Mouse (Mus musculus) cerebellum, adult 11 months (tissue): ENCODE results near the gene 3110009E18Rik.
A peak's percentile ranks its signal among the peaks of the same experiment; 100 is the strongest.

Experiments used
- DNase-seq: peaks from one replicate; pipeline ENCODE4 v3.0.0; 2022

The 3110009E18Rik gene

GRCm38 (mm10) chr1:120146994-120147393, 26.0 kb downstream of the 3110009E18Rik start:
- DNase-seq, result no peak

DNA sequence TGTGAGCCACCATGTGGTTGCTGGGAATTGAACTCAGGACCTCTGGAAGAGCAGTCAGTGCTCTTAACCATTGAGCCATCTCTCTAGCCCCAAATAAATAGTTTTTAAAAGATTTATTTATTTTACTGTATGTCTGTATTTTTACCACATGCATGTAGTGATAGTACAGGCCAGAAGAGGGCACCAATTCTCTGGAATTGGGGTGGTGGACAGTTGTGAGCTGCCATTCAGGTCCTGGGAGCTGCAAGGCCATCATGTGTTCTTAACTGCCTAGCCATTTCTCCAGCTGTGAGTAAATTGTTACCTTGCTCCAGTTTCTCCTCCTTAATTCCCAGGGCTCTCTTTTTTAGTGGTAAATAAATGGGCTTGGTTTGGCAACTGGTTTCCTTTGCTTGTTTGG, 33.2 kb downstream of the 3110009E18Rik start:
- DNase-seq, result no peak

DNA sequence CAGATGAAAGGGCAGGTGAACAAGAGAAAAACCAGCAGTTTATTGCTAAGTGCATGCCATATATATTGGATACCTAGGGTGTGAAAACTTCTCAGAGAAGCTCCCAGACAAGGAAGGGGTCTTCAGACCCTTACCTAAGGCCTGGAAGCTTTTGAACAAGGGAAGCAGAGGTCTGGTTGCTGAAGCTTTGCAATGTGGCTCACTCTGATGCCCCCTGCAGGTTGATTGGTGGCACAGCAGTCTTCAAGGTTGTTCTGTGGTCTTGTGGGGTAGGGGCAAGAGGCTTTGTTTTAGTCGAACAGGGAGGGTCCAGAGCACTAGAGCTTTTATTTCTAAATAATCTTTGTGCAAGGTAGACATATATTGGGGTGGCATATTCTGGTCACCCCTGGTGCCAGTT, 34.3 kb downstream of the 3110009E18Rik start:
- peak; percentile 18 for DNase-seq

GRCm38 (mm10) chr1:120158474-120159127, 37.6 kb downstream of the 3110009E18Rik start:
- no peak for DNase-seq

- no peak for DNase-seq
These were observed 40.5 kb downstream of the 3110009E18Rik start for GRCm38 (mm10) chr1:120161502-120161901.

DNA sequence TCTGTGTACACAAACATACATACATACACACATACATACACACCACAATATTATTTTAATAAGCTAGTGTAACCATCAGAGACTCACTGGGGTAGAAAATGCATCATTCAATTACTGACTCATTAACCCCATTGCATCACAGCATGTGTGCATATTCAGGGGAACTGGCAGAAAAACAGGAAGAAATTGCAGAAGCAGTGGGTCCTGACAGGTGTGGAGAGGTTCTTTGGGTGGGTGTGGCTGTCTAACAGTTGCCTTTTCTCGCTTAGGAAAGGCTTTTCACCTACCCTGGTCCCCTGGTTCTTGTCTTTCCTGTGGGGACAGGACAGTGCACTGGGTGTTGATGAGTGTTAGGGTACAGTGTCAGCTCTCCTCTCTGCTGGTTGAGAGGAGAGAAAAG, 41.6 kb downstream of the 3110009E18Rik start:
- DNase-seq, result no peak

GRCm38 (mm10) chr1:120168016-120168415, 47.0 kb downstream of the 3110009E18Rik start:
- DNase-seq, result no peak

DNA sequence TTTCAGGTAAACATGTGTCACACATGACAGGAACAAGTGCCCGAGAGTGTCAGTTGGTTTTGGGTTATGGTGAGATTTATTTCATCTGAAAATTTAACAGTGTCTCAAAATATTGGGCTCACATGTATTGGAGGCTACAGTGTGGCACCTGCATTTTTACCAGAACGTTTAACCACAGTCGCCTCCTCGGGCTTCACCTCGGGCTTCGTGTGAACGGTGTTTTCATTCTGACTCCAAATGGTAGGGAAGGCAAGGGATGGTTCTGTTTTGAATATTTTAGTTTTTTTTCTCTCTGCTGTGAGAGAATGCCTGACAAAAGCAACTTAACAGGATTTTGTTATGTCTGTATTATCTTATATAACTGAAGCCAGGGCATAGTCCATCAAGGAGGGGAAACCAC, 47.7 kb downstream of the 3110009E18Rik start:
- DNase-seq, result no peak

DNA sequence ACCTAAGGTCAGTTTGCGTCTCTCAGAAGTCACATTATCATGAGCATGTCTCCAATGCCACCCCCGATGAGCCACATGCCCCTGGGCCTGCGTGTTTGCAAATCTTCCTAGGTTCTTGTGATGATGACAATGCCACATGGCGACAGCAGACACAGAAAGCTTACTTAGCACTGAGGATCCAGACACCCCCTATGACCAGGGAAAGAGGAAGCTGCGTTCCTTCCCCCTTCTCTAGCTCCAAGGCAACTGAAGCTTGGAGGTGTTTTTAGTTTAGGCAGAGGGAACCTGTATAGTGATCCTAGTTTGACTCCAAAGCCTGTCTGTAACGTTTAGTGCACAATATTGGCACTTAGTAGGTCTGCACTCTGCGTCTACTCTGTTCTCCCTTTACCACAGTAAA, 49.3 kb downstream of the 3110009E18Rik start:
- no peak for DNase-seq

- DNase-seq, result no peak
These were observed 51.0 kb downstream of the 3110009E18Rik start for GRCm38 (mm10) chr1:120171819-120172521.

DNA sequence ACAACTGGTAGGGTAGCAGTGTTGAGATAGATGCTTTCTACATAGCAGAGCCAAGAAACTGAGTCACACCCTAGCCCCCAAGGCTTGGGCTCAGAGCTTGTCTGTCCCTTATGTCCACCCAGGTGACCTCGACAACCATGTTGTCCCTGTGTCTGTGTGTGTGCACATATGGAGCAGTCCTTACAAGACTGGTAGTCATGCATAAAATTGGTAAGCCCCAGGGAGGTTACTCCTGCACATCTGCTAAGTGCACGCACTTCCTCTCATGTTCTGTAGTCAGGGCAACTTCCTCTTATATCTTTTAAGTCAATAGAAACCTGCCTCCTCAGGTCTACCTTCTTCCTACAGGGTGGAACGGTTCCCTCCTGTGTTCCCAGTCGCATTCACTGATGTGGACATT, 54.0 kb downstream of the 3110009E18Rik start:
- no peak for DNase-seq

DNA sequence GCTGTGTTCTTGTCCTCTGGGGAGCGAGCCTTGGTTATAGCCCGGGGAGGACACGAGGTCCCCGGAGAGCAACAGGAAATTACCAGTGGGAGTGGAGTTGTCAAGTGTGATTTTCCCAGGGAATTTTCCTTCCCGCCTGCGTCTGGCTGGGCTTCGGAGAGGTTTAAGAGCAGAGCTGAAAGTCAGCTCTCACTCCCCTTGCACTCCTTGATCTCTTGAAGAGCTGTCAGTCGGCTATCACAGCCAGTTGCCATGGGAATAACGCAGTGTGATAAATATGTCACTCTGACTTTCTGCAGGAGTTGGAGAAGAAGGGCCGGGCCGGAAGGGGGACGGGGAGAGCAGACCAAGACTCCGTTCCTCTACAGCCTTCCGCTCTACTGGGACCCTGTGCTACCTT, 55.3 kb downstream of the 3110009E18Rik start:
- no peak for DNase-seq

GRCm38 (mm10) chr1:120177141-120177540, 56.2 kb downstream of the 3110009E18Rik start:
- no peak for DNase-seq

GRCm38 (mm10) chr1:120186204-120186603, 65.2 kb downstream of the 3110009E18Rik start:
- DNase-seq, result no peak

DNA sequence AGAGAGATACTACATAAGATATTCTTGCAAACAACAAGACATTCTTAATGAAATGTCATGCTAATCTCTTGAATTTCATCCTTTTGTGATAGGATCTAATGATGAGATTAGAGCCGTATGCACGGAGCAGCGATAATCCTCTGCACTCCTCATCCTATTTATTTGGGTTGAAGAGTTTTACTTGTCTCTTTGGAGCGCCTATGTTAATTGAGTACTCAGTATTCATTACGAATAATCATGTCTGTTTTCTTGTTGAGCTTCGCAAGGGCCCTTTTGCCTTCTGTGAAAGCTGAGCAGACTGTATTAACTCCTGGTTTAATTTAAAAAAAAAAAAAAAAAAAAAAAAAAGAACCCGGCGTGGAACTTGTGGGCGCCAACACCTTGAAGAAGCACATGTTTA, 65.7 kb downstream of the 3110009E18Rik start:
- no peak for DNase-seq

GRCm38 (mm10) chr1:120187059-120187458, 66.1 kb downstream of the 3110009E18Rik start:
- no peak for DNase-seq

GRCm38 (mm10) chr1:120189206-120189605, 68.2 kb downstream of the 3110009E18Rik start:
- no peak for DNase-seq

DNA sequence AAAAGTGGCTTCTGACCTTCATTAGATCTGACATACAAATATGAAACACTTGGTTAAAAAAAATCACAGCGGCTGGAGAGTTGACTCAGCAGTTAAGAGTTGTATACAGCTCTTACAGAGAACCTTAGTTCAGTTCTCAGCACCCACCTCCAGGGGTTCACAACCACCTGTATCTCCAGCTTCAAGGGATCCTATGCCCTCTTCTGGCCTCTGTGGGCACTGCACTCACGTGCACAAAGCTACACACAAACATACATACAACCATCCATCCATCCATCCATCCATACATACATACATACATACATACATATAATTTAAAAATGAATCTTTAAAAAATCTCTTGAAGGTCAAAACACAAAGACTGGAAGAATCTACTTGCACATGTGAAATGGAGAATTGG, 69.3 kb downstream of the 3110009E18Rik start:
- no peak for DNase-seq

- no peak for DNase-seq
These were observed 70.0 kb downstream of the 3110009E18Rik start for GRCm38 (mm10) chr1:120190946-120191345.

GRCm38 (mm10) chr1:120192321-120192720, 71.3 kb downstream of the 3110009E18Rik start:
- no peak for DNase-seq

- no peak for DNase-seq
These were observed 72.6 kb downstream of the 3110009E18Rik start for GRCm38 (mm10) chr1:120193586-120193985.

DNA sequence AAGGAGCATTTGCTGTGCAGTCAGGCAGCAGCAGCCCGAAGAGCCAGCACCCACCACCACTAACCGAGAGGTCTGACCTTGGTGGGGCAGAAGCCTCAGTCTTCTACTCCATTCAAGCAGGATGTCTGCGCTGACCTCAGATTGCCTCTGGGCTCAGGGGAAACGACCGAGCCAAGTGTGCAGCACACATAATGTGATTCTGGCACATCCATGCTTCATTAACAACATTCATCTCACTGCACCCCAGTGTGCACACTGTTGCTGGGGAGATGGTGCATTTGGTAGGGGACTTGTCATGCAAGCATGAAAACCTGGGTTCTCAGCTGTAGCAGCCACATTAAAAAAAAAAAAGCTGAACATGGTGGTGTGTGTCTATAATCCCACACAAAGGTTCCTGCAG, 75.0 kb downstream of the 3110009E18Rik start:
- no peak for DNase-seq

- DNase-seq, result no peak
These were observed 75.7 kb downstream of the 3110009E18Rik start for GRCm38 (mm10) chr1:120196724-120197123.

DNA sequence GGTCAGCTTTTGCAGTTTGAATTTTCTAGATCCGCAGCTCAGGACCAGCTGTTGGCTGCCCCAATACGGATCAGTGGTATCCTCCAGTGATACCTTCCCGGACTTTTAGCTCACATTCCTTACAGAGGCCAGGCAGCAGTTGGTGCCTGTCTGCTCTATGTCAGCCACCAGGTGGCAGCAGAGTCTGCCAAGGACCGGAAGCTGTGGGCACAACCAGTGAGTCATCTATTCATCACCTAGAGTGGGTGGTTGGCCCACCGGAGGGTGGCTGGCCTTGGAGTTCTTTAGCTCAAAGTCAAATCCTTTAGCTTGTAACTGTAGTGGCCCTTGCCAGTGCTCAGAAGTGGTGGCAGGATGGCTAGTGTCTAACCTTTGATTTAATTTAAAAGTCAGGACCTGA, 76.2 kb downstream of the 3110009E18Rik start:
- peak; percentile 16 for DNase-seq

DNA sequence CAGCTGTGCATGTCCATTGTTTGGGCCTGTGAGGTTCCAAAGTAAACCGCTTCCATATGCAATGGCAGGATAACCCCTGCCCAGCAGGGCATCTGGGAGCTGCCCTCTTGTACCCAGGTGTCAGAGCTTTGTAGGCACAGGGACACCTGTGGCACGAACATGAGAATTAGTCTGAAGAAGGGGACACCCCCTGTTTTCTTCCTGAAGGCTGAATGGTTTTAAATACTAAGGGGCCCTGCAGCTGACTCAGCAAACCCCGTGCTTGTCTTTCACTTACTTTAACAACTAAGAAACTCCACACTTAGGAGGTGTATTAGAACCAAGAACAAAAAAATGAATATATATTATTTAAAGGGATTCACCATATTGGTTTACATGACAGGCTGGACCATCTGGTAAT, 77.2 kb downstream of the 3110009E18Rik start:
- DNase-seq, result no peak
